ENCODE assay signal across 8 mouse cellular contexts in genomic region chr2:115938926-115939563, GRCm38 (mm10).
DNase-seq lines count a peak whose midpoint lies in the region; ATAC-seq and TF ChIP-seq lines count a peak whose summit lies in the region.

No protein-coding gene starts in this region.

- H3K4me2 ChIP-seq in hindbrain, embryonic 16.5 days (ENCODE audit: low read length): no peak overlapping the region

- H3K27ac ChIP-seq in gastrocnemius, adult 2 months: no peak overlapping the region
- H3K27ac ChIP-seq in hindbrain, embryonic 16.5 days (ENCODE audit: low read depth, low read length): peak overlapping the region; percentile 60; the same call in 1 of the 2 replicates

- 54% methylated on average over 8 of the region's 8 CpGs for WGBS in hindbrain, embryonic 16.5 days

- H3K9me3 ChIP-seq in hindbrain, embryonic 16.5 days (ENCODE audit: control insufficient read depth, low read length): no peaks in the 10 kb centered on the region

- H3K36me3 ChIP-seq in hindbrain, embryonic 16.5 days (ENCODE audit: control insufficient read depth, insufficient read depth, low read length): no peaks in the 10 kb centered on the region

- H3K27me3 ChIP-seq in hindbrain, embryonic 16.5 days (replicated peaks; ENCODE audit: control insufficient read depth, insufficient read depth, low read length): no peaks in the 10 kb centered on the region

- intact Hi-C loops in gastrocnemius, adult 2 months (cut with DNase I): no loop called here

- peak; percentile 90 for ATAC-seq in hindbrain, embryonic 16.5 days

- no peak overlapping the region for H3K9ac ChIP-seq in hindbrain, embryonic 16.5 days (ENCODE audit: low read depth, low read length)

- TF ChIP-seq CTCF in gastrocnemius, adult 2 months (IDR thresholded peaks at IDR 0.05): no peak

- H3K4me1 ChIP-seq in hindbrain, embryonic 16.5 days (ENCODE audit: control insufficient read depth, insufficient read depth, low read depth, low read length): peaks cover 5% of the 10 kb centered on the region; the same call in 1 of the 2 replicates

- H3K4me3 ChIP-seq in gastrocnemius, adult 2 months: no peak overlapping the region
- H3K4me3 ChIP-seq in hindbrain, embryonic 16.5 days (ENCODE audit: low read length): no peak overlapping the region

- DNase-seq in gastrocnemius, adult 2 months: peak; percentile 27
- no peak for DNase-seq in gastrocnemius, adult 18-20 months (ENCODE audit: low spot score)
- peak; percentile 36 for DNase-seq in urinary bladder, postnatal 14 days (ENCODE audit: low spot score)
- DNase-seq in urinary bladder, postnatal 25 days (ENCODE audit: low spot score): no peak
- peak; percentile 18 for DNase-seq in lung, postnatal 25 days (ENCODE audit: low spot score)
- DNase-seq in testis, postnatal 14 days (ENCODE audit: low spot score): no peak
- no peak for DNase-seq in thymus, postnatal 36 days

Comparison
In these comparisons a context has a peak if more than half of its experiments do, and no peak if none do; other contexts are left out.
1. DNase-seq: peak in gastrocnemius, adult 2 months (single experiment), urinary bladder, postnatal 14 days (single experiment) and lung, postnatal 25 days (single experiment); none in gastrocnemius, adult 18-20 months (single experiment), urinary bladder, postnatal 25 days (single experiment), testis, postnatal 14 days (single experiment) and thymus, postnatal 36 days (0 of 2).